Mouse (Mus musculus): ENCODE results near the gene Bcl11b. TPM values are rescaled to one million over a fixed set of nuclear protein-coding genes. Genes with fewer than 3 reads are reported as not detected.

Gene Bcl11b
- polyA plus RNA-seq, 1 experiment from 2014 or later, result 2.6 TPM

- Histone ChIP-seq H3K4me1 (ENCODE audit: control insufficient read depth, insufficient read depth, low read length) (peaks cover 2% of the 10 kb centered on the region; the same call in 1 of the 2 replicates), H3K27me3 (ENCODE audit: control insufficient read depth, insufficient read depth, low read length) (no peaks in the 10 kb centered on the region), H3K9ac (ENCODE audit: low read length) (no peak overlapping the region), H3K9me3 (replicated peaks; ENCODE audit: control insufficient read depth, low read length) (peaks cover 9% of the 10 kb centered on the region; the same call in 1 of the 2 replicates), H3K36me3 (ENCODE audit: control insufficient read depth, insufficient read depth, low read length) (peaks cover 20% of the 10 kb centered on the region), H3K27ac (ENCODE audit: low read length) (no peak overlapping the region), H3K4me3 (replicated peaks; ENCODE audit: low read length) (no peak overlapping the region), H3K4me2 (ENCODE audit: low read depth, low read length) (no peak overlapping the region)
- ATAC-seq (ENCODE audit: insufficient read depth, low FRiP score), result no peak
- WGBS, result 97% methylated on average over 39 of the region's 39 CpGs
These were observed 87.4 kb downstream of the Bcl11b start for GRCm38 (mm10) chr12:107916008-107916407.

- no peak overlapping the region for H3K4me2 ChIP-seq (ENCODE audit: low read depth, low read length)
- H3K36me3 ChIP-seq (ENCODE audit: control insufficient read depth, insufficient read depth, low read length), result peaks cover 20% of the 10 kb centered on the region
- no peaks in the 10 kb centered on the region for H3K27me3 ChIP-seq (ENCODE audit: control insufficient read depth, insufficient read depth, low read length)
- H3K4me1 ChIP-seq (ENCODE audit: control insufficient read depth, insufficient read depth, low read length), result peaks cover 2% of the 10 kb centered on the region; the same call in 1 of the 2 replicates
- peaks cover 9% of the 10 kb centered on the region; the same call in 1 of the 2 replicates for H3K9me3 ChIP-seq (replicated peaks; ENCODE audit: control insufficient read depth, low read length)
- no peak for ATAC-seq (ENCODE audit: insufficient read depth, low FRiP score)
- H3K27ac ChIP-seq (ENCODE audit: low read length), result no peak overlapping the region
- WGBS, result 95% methylated on average over 32 of the region's 32 CpGs
- H3K4me3 ChIP-seq (replicated peaks; ENCODE audit: low read length), result no peak overlapping the region
- no peak overlapping the region for H3K9ac ChIP-seq (ENCODE audit: low read length)
These were observed 88.0 kb downstream of the Bcl11b start for GRCm38 (mm10) chr12:107915396-107915795.

GRCm38 (mm10) chr12:107908826-107909225, 94.6 kb downstream of the Bcl11b start:
- Histone ChIP-seq H3K4me3 (replicated peaks; ENCODE audit: low read length) (no peak overlapping the region), H3K27me3 (ENCODE audit: control insufficient read depth, insufficient read depth, low read length) (no peaks in the 10 kb centered on the region), H3K4me1 (ENCODE audit: control insufficient read depth, insufficient read depth, low read length) (peaks cover 2% of the 10 kb centered on the region; the same call in 1 of the 2 replicates), H3K4me2 (ENCODE audit: low read depth, low read length) (no peak overlapping the region), H3K9ac (ENCODE audit: low read length) (no peak overlapping the region), H3K9me3 (replicated peaks; ENCODE audit: control insufficient read depth, low read length) (no peaks in the 10 kb centered on the region; the same call in 1 of the 2 replicates), H3K27ac (ENCODE audit: low read length) (no peak overlapping the region), H3K36me3 (ENCODE audit: control insufficient read depth, insufficient read depth, low read length) (no peaks in the 10 kb centered on the region)
- WGBS, result 89% methylated on average over 11 of the region's 11 CpGs
- no peak for ATAC-seq (ENCODE audit: insufficient read depth, low FRiP score)

- WGBS, result 87% methylated on average over 3 of the region's 3 CpGs
- no peak overlapping the region for H3K4me2 ChIP-seq (ENCODE audit: low read depth, low read length)
- ATAC-seq (ENCODE audit: insufficient read depth, low FRiP score), result no peak
- H3K27ac ChIP-seq (ENCODE audit: low read length), result no peak overlapping the region
- no peaks in the 10 kb centered on the region for H3K36me3 ChIP-seq (ENCODE audit: control insufficient read depth, insufficient read depth, low read length)
- no peaks in the 10 kb centered on the region; the same call in 1 of the 2 replicates for H3K9me3 ChIP-seq (replicated peaks; ENCODE audit: control insufficient read depth, low read length)
- H3K4me1 ChIP-seq (ENCODE audit: control insufficient read depth, insufficient read depth, low read length), result no peaks in the 10 kb centered on the region
- H3K9ac ChIP-seq (ENCODE audit: low read length), result no peak overlapping the region
- no peaks in the 10 kb centered on the region for H3K27me3 ChIP-seq (ENCODE audit: control insufficient read depth, insufficient read depth, low read length)
- H3K4me3 ChIP-seq (replicated peaks; ENCODE audit: low read length), result no peak overlapping the region
These were observed 98.1 kb downstream of the Bcl11b start for GRCm38 (mm10) chr12:107905333-107905732.

GRCm38 (mm10) chr12:107904457-107904856, 98.9 kb downstream of the Bcl11b start:
- H3K27ac ChIP-seq (ENCODE audit: low read length), result no peak overlapping the region
- no peaks in the 10 kb centered on the region; the same call in 1 of the 2 replicates for H3K9me3 ChIP-seq (replicated peaks; ENCODE audit: control insufficient read depth, low read length)
- no peak overlapping the region for H3K4me3 ChIP-seq (replicated peaks; ENCODE audit: low read length)
- no peaks in the 10 kb centered on the region for H3K27me3 ChIP-seq (ENCODE audit: control insufficient read depth, insufficient read depth, low read length)
- no peak overlapping the region for H3K4me2 ChIP-seq (ENCODE audit: low read depth, low read length)
- H3K36me3 ChIP-seq (ENCODE audit: control insufficient read depth, insufficient read depth, low read length), result no peaks in the 10 kb centered on the region
- no peak for ATAC-seq (ENCODE audit: insufficient read depth, low FRiP score)
- 84% methylated on average over 11 of the region's 11 CpGs for WGBS
- no peak overlapping the region for H3K9ac ChIP-seq (ENCODE audit: low read length)
- no peaks in the 10 kb centered on the region for H3K4me1 ChIP-seq (ENCODE audit: control insufficient read depth, insufficient read depth, low read length)

GRCm38 (mm10) chr12:107903949-107904348, 99.5 kb downstream of the Bcl11b start:
- H3K27me3 ChIP-seq (ENCODE audit: control insufficient read depth, insufficient read depth, low read length), result no peaks in the 10 kb centered on the region
- H3K4me1 ChIP-seq (ENCODE audit: control insufficient read depth, insufficient read depth, low read length), result no peaks in the 10 kb centered on the region
- H3K27ac ChIP-seq (ENCODE audit: low read length), result no peak overlapping the region
- H3K9ac ChIP-seq (ENCODE audit: low read length), result no peak overlapping the region
- no peak overlapping the region for H3K4me2 ChIP-seq (ENCODE audit: low read depth, low read length)
- H3K4me3 ChIP-seq (replicated peaks; ENCODE audit: low read length), result no peak overlapping the region
- H3K36me3 ChIP-seq (ENCODE audit: control insufficient read depth, insufficient read depth, low read length), result no peaks in the 10 kb centered on the region
- no peak for ATAC-seq (ENCODE audit: insufficient read depth, low FRiP score)
- no peaks in the 10 kb centered on the region; the same call in 1 of the 2 replicates for H3K9me3 ChIP-seq (replicated peaks; ENCODE audit: control insufficient read depth, low read length)
- WGBS, result 57% methylated on average over 9 of the region's 9 CpGs

- H3K27me3 ChIP-seq (ENCODE audit: control insufficient read depth, insufficient read depth, low read length), result no peaks in the 10 kb centered on the region
- no peaks in the 10 kb centered on the region for H3K36me3 ChIP-seq (ENCODE audit: control insufficient read depth, insufficient read depth, low read length)
- no peak overlapping the region for H3K27ac ChIP-seq (ENCODE audit: low read length)
- H3K4me1 ChIP-seq (ENCODE audit: control insufficient read depth, insufficient read depth, low read length), result peaks cover 19% of the 10 kb centered on the region; the same call in 1 of the 2 replicates
- H3K9ac ChIP-seq (ENCODE audit: low read length), result no peak overlapping the region
- no peak for ATAC-seq (ENCODE audit: insufficient read depth, low FRiP score)
- no peak overlapping the region for H3K4me2 ChIP-seq (ENCODE audit: low read depth, low read length)
- no peak overlapping the region for H3K4me3 ChIP-seq (replicated peaks; ENCODE audit: low read length)
- WGBS, result 93% methylated on average over 3 of the region's 3 CpGs
- H3K9me3 ChIP-seq (replicated peaks; ENCODE audit: control insufficient read depth, low read length), result no peaks in the 10 kb centered on the region
These were observed 112.0 kb downstream of the Bcl11b start for GRCm38 (mm10) chr12:107891449-107891848.

GRCm38 (mm10) chr12:107890326-107890725, 113.1 kb downstream of the Bcl11b start:
- no peaks in the 10 kb centered on the region for H3K36me3 ChIP-seq (ENCODE audit: control insufficient read depth, insufficient read depth, low read length)
- no peak overlapping the region for H3K4me2 ChIP-seq (ENCODE audit: low read depth, low read length)
- no peaks in the 10 kb centered on the region for H3K27me3 ChIP-seq (ENCODE audit: control insufficient read depth, insufficient read depth, low read length)
- 78% methylated on average over 7 of the region's 7 CpGs for WGBS
- H3K9me3 ChIP-seq (replicated peaks; ENCODE audit: control insufficient read depth, low read length), result no peaks in the 10 kb centered on the region
- peaks cover 19% of the 10 kb centered on the region; the same call in 1 of the 2 replicates for H3K4me1 ChIP-seq (ENCODE audit: control insufficient read depth, insufficient read depth, low read length)
- H3K27ac ChIP-seq (ENCODE audit: low read length), result no peak overlapping the region
- no peak for ATAC-seq (ENCODE audit: insufficient read depth, low FRiP score)
- no peak overlapping the region for H3K9ac ChIP-seq (ENCODE audit: low read length)
- no peak overlapping the region for H3K4me3 ChIP-seq (replicated peaks; ENCODE audit: low read length)

- WGBS, result 63% methylated on average over 10 of the region's 10 CpGs
- Histone ChIP-seq H3K36me3 (ENCODE audit: control insufficient read depth, insufficient read depth, low read length) (no peaks in the 10 kb centered on the region), H3K9me3 (replicated peaks; ENCODE audit: control insufficient read depth, low read length) (no peaks in the 10 kb centered on the region), H3K4me2 (ENCODE audit: low read depth, low read length) (no peak overlapping the region), H3K27ac (ENCODE audit: low read length) (no peak overlapping the region), H3K4me1 (ENCODE audit: control insufficient read depth, insufficient read depth, low read length) (peaks cover 19% of the 10 kb centered on the region; the same call in 1 of the 2 replicates), H3K9ac (ENCODE audit: low read length) (no peak overlapping the region), H3K27me3 (ENCODE audit: control insufficient read depth, insufficient read depth, low read length) (no peaks in the 10 kb centered on the region), H3K4me3 (replicated peaks; ENCODE audit: low read length) (no peak overlapping the region)
- peak; percentile 20; the same call in 1 of the 2 replicates for ATAC-seq (ENCODE audit: insufficient read depth, low FRiP score)
These were observed 113.6 kb downstream of the Bcl11b start for GRCm38 (mm10) chr12:107889841-107890240.

Data from stomach, embryonic 16.5 days (tissue).